Mouse (Mus musculus): ENCODE data around the gene Rab1a.
"Not testable (repeated sequence)": the region's sequence is repeated elsewhere in the genome, so short reads cannot be mapped to it uniquely, and the experiment has no call there.

Gene Rab1a

GRCm38 (mm10) chr11:20200713-20201575 is at the start of gene Rab1a:
Gene Rab1a, plus strand, starts transcription at chr11:20201432.
- peak; percentile 100 for DNase-seq

GRCm38 (mm10) chr11:20152107-20152901 is 48.9 kb upstream of the Rab1a start:
- peak; percentile 33 for DNase-seq

- DNase-seq: not testable (repeated sequence)
These were observed 47.7 kb upstream of the Rab1a start for GRCm38 (mm10) chr11:20153542-20153941.

- DNase-seq: no peak
These were observed 42.4 kb upstream of the Rab1a start for GRCm38 (mm10) chr11:20158879-20159278.

- no peak for DNase-seq
These were observed 36.0 kb upstream of the Rab1a start for GRCm38 (mm10) chr11:20164979-20165867.

GRCm38 (mm10) chr11:20165991-20166390 is 35.2 kb upstream of the Rab1a start:
- peak; percentile 33 for DNase-seq

- not testable (repeated sequence) for DNase-seq
These were observed 34.8 kb upstream of the Rab1a start for GRCm38 (mm10) chr11:20166476-20166875.

GRCm38 (mm10) chr11:20168972-20169371 is 32.3 kb upstream of the Rab1a start:
- no peak for DNase-seq

GRCm38 (mm10) chr11:20187271-20187670 is 14.0 kb upstream of the Rab1a start:
- no peak for DNase-seq

GRCm38 (mm10) chr11:20193100-20193736 is 8.0 kb upstream of the Rab1a start:
- no peak for DNase-seq

GRCm38 (mm10) chr11:20201661-20202101 is 449 bp downstream of the Rab1a start:
- DNase-seq: peak; percentile 56

GRCm38 (mm10) chr11:20202299-20203011 is 1.2 kb downstream of the Rab1a start:
- peak; percentile 69 for DNase-seq

GRCm38 (mm10) chr11:20204321-20204720 is 3.1 kb downstream of the Rab1a start:
- no peak for DNase-seq

GRCm38 (mm10) chr11:20204870-20205446 is 3.7 kb downstream of the Rab1a start:
- DNase-seq: no peak

- no peak for DNase-seq
These were observed 4.3 kb downstream of the Rab1a start for GRCm38 (mm10) chr11:20205538-20205937.

- DNase-seq: no peak
These were observed 5.5 kb downstream of the Rab1a start for GRCm38 (mm10) chr11:20206626-20207223.

GRCm38 (mm10) chr11:20207589-20207988 is 6.4 kb downstream of the Rab1a start:
- DNase-seq: no peak

GRCm38 (mm10) chr11:20211838-20212237 is 10.6 kb downstream of the Rab1a start:
- DNase-seq: no peak

GRCm38 (mm10) chr11:20214779-20215178 is 13.5 kb downstream of the Rab1a start:
- DNase-seq: no peak

GRCm38 (mm10) chr11:20216415-20216814 is 15.2 kb downstream of the Rab1a start:
- no peak for DNase-seq

GRCm38 (mm10) chr11:20217227-20217626 is 16.0 kb downstream of the Rab1a start:
- no peak for DNase-seq
